Mouse (Mus musculus) olfactory bulb, adult 2 months (tissue): ENCODE results near the gene Mtus2. TPM values are rescaled to one million over a fixed set of nuclear protein-coding genes. Genes with fewer than 3 reads are reported as not detected.

Experiments
- H3K27ac ChIP-seq: fragments of 200-500 bp; 2 replicates; pipeline ENCODE4 v1.5.1; 2012; ENCODE audit warnings: low read depth, low read length; ENCODE audit not compliant: insufficient read depth
- H3K4me1 ChIP-seq: fragments of 200-500 bp; 2 replicates; pipeline ENCODE4 v1.6.1; 2012; ENCODE audit warnings: low read length; ENCODE audit not compliant: control insufficient read depth, insufficient read depth
- H3K4me3 ChIP-seq: fragments of 200-500 bp; 2 replicates; pipeline ENCODE4 v1.5.1; 2012; ENCODE audit warnings: mild to moderate bottlenecking, low read depth, low read length, moderate library complexity; ENCODE audit not compliant: insufficient read depth
- CTCF ChIP-seq: fragments of 200-500 bp; IDR thresholded peaks from 2 replicates; pipeline ENCODE4 v1.5.1; 2012; ENCODE audit warnings: low read depth, mild to moderate bottlenecking, low read length, moderate library complexity; ENCODE audit not compliant: insufficient read depth
- POLR2A ChIP-seq: fragments of 200-500 bp; IDR thresholded peaks from 2 replicates; pipeline ENCODE4 v1.6.1; 2012; ENCODE audit warnings: mild to moderate bottlenecking, low read depth, low read length, moderate library complexity; ENCODE audit not compliant: insufficient read depth
- WGBS: fragments of 180-500 bp; shearing (Covaris S2); methylation state at CpG from one replicate; pipeline ENCODE4 v1.1.7; 2018; 5-methylcytosine and 5-hydroxymethylcytosine counted together
- polyA plus RNA-seq: library from polyadenylated mRNA; stranded (reverse); fragments of >200 nt; gene quantifications from 2 replicates; pipeline ENCODE4 v1.2.4, GENCODE M21; 2012; ENCODE audit warnings: low replicate concordance; ENCODE audit not compliant: missing spikeins, insufficient read depth, insufficient read length

Gene Mtus2
- polyA plus RNA-seq, 1 experiment, result not detected

- no peak overlapping the region for H3K4me3 ChIP-seq
- TF ChIP-seq POLR2A, result no peak
- 55% methylated on average over 5 of the region's 5 CpGs for WGBS
- H3K4me1 ChIP-seq, result peaks cover 13% of the 10 kb centered on the region
- H3K27ac ChIP-seq, result no peak overlapping the region
Measured at GRCm38 (mm10) chr5:148344374-148344773, 387.3 kb downstream of the Mtus2 start.

- no peak overlapping the region for H3K27ac ChIP-seq
- H3K4me1 ChIP-seq, result peaks cover 13% of the 10 kb centered on the region
- no peak overlapping the region for H3K4me3 ChIP-seq
- TF ChIP-seq CTCF (no peak), POLR2A (no peak)
- WGBS, result 89% methylated on average over 8 of the region's 8 CpGs
Measured at GRCm38 (mm10) chr5:148346543-148346942, 389.4 kb downstream of the Mtus2 start.

GRCm38 (mm10) chr5:148348153-148348552 lies 391.0 kb downstream of the Mtus2 start:
- Histone ChIP-seq H3K27ac (no peak overlapping the region), H3K4me3 (no peak overlapping the region), H3K4me1 (no peaks in the 10 kb centered on the region)
- 89% methylated on average over 8 of the region's 8 CpGs for WGBS
- TF ChIP-seq CTCF, result no peak
- TF ChIP-seq POLR2A, result no peak

GRCm38 (mm10) chr5:148349327-148350011 lies 392.3 kb downstream of the Mtus2 start:
- TF ChIP-seq CTCF (no peak), POLR2A (no peak)
- Histone ChIP-seq H3K4me1 (no peaks in the 10 kb centered on the region), H3K27ac (no peak overlapping the region), H3K4me3 (no peak overlapping the region)
- 80% methylated on average over 15 of the region's 15 CpGs for WGBS

GRCm38 (mm10) chr5:148353429-148353828 lies 396.3 kb downstream of the Mtus2 start:
- H3K4me3 ChIP-seq, result no peak overlapping the region
- TF ChIP-seq CTCF, result no peak
- TF ChIP-seq POLR2A, result no peak
- no peaks in the 10 kb centered on the region for H3K4me1 ChIP-seq
- H3K27ac ChIP-seq, result no peak overlapping the region
- WGBS, result 79% methylated on average over 16 of the region's 16 CpGs

GRCm38 (mm10) chr5:148354536-148354935 lies 397.4 kb downstream of the Mtus2 start:
- H3K4me1 ChIP-seq, result no peaks in the 10 kb centered on the region
- 69% methylated on average over 8 of the region's 8 CpGs for WGBS
- no peak overlapping the region for H3K4me3 ChIP-seq
- no peak for TF ChIP-seq CTCF
- TF ChIP-seq POLR2A, result no peak
- no peak overlapping the region for H3K27ac ChIP-seq

GRCm38 (mm10) chr5:148355822-148356221 lies 398.7 kb downstream of the Mtus2 start:
- no peak for TF ChIP-seq POLR2A
- TF ChIP-seq CTCF, result no peak
- Histone ChIP-seq H3K4me3 (no peak overlapping the region), H3K27ac (no peak overlapping the region), H3K4me1 (no peaks in the 10 kb centered on the region)
- 84% methylated on average over 3 of the region's 3 CpGs for WGBS

- TF ChIP-seq CTCF (no peak), POLR2A (no peak)
- H3K4me1 ChIP-seq, result no peaks in the 10 kb centered on the region
- H3K27ac ChIP-seq, result no peak overlapping the region
- H3K4me3 ChIP-seq, result no peak overlapping the region
- 98% methylated on average over 6 of the region's 6 CpGs for WGBS
Measured at GRCm38 (mm10) chr5:148357168-148357567, 400.0 kb downstream of the Mtus2 start.

GRCm38 (mm10) chr5:148359131-148359530 lies 402.0 kb downstream of the Mtus2 start:
- H3K27ac ChIP-seq, result no peak overlapping the region
- H3K4me1 ChIP-seq, result no peaks in the 10 kb centered on the region; the same call in 1 of the 2 replicates
- WGBS, result 95% methylated on average over 11 of the region's 11 CpGs
- H3K4me3 ChIP-seq, result no peak overlapping the region
- TF ChIP-seq CTCF, result no peak
- no peak for TF ChIP-seq POLR2A
